Mouse (Mus musculus) gastrocnemius, postnatal 4 days (tissue): ENCODE data around the gene Vmn1r223. TPM values are rescaled to one million over a fixed set of nuclear protein-coding genes. Genes with fewer than 3 reads are reported as not detected.
"Not testable (repeated sequence)": the region's sequence is repeated elsewhere in the genome, so short reads cannot be mapped to it uniquely, and the experiment has no call there.

Experiments used
- DNase-seq, 2 experiments: peaks; one replicate each; pipeline ENCODE4 v3.0.0; 2021 to 2022; ENCODE audit warnings: low spot score in 2 of 2, mixed read lengths in 2 of 2
- long read RNA-seq, 2 experiments: library from polyadenylated mRNA; stranded (forward); transcript quantifications; one replicate each; pipeline ENCODE4 v2.0.0; 2021
- total RNA-seq, 2 experiments: library from RNA; stranded (reverse); gene quantifications; 2 replicates each; pipeline ENCODE4 v1.2.3; 2021

Vmn1r223 gene
- total RNA-seq = not detected
- long read RNA-seq, experiment 1 = 0 reads
- long read RNA-seq, experiment 2 = 0 reads

GRCm38 (mm10) chr13:23246834-23247233 is at the start of gene Vmn1r223:
Vmn1r223 (plus strand) TSS chr13:23247134.
- not testable (repeated sequence) for DNase-seq

DNA sequence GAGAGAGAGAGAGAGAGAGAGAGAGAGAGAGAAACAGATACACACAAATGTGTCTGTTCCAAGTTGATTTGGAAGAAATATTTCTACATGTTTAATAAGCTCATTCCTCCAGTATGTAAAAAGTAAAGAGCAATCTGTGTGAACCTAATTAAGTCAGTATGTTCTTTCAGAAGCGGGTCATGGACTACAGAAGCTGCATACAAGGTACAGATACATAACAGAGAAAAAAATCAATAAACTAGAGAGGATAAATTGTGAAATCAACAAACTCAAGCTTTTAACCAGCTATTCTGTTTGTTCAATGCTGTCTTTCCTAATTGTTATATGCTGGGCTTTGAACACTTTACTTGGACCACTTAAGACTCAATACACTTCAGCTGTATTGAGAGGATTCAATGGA is 43.0 kb upstream of the Vmn1r223 start:
- not testable (repeated sequence) for DNase-seq

DNA sequence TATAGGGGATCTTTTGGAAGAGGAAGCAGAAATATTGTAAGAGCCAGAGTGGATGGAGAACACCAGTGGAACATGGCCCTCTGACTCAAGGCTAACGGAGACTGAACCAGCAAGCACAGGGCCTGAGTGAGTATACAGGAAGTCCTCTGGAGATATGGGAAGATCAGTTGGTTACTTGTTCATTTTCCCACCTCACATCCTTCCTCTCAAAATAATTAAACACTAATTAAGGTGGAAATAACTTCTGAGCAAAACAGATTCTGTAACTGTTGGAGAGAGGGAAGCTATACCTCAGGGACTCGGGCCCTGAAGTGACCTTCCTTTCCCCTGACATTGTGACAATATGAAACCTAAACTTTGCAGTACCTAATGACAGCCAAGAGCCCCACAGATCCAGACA is 33.1 kb upstream of the Vmn1r223 start, which contains the start of gene Vmn1r221:
Vmn1r221 (plus strand) TSS at position 301 of the 400 bp plus-strand sequence.
- not testable (repeated sequence) for DNase-seq

GRCm38 (mm10) chr13:23235847-23236246 is 11.1 kb upstream of the Vmn1r223 start, which contains the start of gene Vmn1r222:
Vmn1r222 (minus strand) TSS chr13:23235947.
- not testable (repeated sequence) for DNase-seq

GRCm38 (mm10) chr13:23258546-23259048 is 11.7 kb downstream of the Vmn1r223 start:
- DNase-seq = no peak

- not testable (repeated sequence) for DNase-seq
These were observed 21.7 kb downstream of the Vmn1r223 start for GRCm38 (mm10) chr13:23268606-23269005.

DNA sequence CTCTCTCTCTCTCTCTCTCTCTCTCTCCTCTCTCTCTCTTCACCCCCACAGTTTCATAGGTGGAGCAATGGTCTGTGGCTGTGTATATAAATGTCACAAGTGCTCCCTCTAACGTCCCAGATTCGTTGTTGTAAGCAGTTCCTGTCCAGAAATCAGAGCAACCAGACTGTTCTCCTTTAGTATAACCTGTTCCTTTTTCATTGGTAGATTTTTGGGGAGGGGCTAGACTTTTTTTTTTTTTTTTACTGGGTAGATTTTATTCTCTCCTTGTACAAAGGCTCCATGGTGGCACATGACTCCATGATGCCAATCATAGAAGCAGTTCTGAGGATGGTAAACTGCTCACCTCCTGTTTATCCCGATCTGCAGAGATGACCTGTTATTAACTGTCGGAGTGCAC is 22.2 kb downstream of the Vmn1r223 start:
- not testable (repeated sequence) for DNase-seq

DNA sequence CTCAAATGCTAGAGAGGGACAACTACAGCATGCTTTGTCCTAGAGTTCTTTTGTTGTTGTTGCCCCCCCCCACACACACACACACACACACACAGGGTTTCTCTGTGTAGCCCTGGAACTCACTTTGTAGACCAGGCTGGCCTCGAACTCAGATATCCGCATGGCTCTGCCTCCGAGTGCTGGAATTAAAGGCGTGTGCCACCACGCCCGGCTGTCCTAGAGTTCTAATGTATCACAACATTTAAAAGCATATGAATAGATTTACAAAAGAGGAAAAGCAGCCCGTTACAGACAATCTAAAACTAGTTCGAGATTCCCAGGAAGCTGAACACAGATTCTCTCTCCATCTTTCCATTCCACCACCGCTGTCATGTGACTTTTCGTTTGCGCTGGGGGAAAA is 22.7 kb downstream of the Vmn1r223 start:
- DNase-seq = no peak

- DNase-seq = no peak
These were observed 23.6 kb downstream of the Vmn1r223 start for GRCm38 (mm10) chr13:23270321-23271101.

DNA sequence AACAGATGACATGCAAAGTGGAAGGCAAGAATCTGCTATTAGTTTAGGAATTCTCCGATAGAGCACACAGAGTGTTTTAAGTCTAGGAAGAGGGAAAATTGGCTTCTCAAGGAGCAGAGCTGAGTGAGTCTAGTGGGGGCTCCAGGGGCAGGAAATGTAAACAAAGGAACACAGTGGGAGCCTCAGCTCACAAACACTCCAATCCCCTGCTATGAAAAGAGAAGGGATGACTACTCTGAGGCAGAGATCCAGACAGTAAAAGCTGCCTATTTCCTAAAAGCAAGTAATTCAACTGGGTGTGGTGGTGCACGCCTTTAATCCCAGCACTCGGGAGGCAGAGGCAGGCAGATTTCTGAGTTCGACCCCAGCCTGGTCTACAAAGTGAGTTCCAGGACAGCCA is 32.6 kb downstream of the Vmn1r223 start:
- DNase-seq = no peak

DNA sequence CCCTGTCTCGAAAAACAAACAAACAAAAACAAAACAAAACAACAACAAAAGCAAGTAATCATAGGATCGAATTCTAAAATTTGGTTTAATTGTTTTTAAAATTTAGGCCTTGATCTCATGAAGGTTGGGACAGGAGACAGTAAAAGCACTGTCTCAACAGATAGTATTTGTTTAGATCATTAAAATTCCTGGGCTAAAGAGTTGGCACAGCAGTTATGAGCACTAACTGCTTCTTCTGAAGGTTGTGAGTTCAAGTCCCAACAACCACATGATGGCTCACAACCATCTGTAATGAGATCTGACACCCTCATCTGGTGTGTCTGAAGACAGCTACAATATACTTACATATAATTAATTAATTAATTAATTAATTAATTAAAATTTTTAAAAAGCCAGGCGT is 33.1 kb downstream of the Vmn1r223 start:
- no peak for DNase-seq

- no peak for DNase-seq
These were observed 38.4 kb downstream of the Vmn1r223 start for GRCm38 (mm10) chr13:23285191-23285920.

DNA sequence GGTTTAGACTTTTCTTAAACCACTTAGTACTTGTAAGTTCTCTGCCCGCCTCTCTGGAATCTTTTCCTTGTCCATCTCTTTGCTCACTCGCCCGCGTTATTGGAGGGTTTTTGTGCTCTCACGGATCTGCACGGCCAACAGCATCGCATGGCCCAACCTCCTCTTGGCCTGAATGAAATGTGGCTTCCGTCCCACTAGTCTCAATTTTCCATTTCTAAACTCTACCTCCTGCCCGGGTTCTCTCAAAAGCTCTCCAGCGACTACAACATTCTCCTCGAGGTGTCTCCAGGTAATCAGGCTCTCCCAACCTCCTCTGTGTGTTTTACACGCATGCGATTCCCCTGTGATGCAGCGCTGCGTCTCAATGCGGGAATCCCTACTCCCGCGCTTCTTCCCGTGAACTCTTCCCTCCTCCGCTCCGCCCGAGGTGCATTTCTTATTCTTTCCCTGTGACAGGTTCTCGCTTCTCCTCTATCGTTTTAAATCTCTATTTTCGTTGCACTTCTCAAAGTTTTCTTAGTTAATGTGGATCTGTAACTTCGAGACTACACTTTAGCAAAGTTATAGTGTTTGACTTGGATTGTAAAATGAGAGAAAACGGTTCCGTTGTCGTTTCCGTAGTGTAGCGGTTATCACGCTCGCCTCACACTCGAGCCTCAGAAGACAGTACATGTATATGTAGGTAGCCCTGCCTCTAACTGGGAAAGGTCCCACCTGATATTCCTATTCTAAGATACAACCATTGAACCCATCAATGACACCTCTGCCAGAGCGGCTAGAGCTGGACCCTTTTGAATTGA is 39.2 kb downstream of the Vmn1r223 start:
- no peak for DNase-seq

GRCm38 (mm10) chr13:23286721-23287362 is 39.9 kb downstream of the Vmn1r223 start:
- no peak for DNase-seq

- DNase-seq = no peak
These were observed 50.8 kb downstream of the Vmn1r223 start for GRCm38 (mm10) chr13:23297737-23298136.

GRCm38 (mm10) chr13:23298445-23299232 is 51.7 kb downstream of the Vmn1r223 start:
- DNase-seq = no peak

- DNase-seq = no peak
These were observed 52.5 kb downstream of the Vmn1r223 start for GRCm38 (mm10) chr13:23299276-23299998.

DNA sequence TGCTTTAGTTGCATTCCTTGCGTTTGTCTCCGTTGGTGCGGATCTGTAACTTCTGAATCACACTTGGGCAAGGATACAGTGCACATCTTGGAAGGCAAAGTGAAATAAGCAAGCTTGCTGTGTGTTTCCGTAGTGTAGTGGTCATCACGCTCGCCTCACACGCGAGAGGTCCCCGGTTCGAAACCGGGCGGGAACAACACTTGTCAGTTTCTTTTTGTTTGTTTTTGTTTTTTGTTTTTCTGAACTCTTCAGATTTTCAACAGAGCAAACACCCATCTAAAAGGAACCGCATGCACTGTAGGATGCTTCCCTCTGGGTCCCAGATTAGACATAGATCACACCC is 53.0 kb downstream of the Vmn1r223 start:
- DNase-seq = peak in 1 of 2 experiments; percentile 36
